Mouse (Mus musculus): ENCODE measurements around the gene Plac1. TPM values are rescaled to one million over a fixed set of nuclear protein-coding genes. Genes with fewer than 3 reads are reported as not detected.
A peak's percentile ranks its signal among the peaks of the same experiment; 100 is the strongest.
"Not testable (repeated sequence)": the region's sequence is repeated elsewhere in the genome, so short reads cannot be mapped to it uniquely, and the experiment has no call there.

Gene Plac1
- 6.3 and 7.5 TPM in 2 replicates for polyA plus RNA-seq (2015; fragmentation: Nextera tagmentation; extraction: Ambion mirVana)

GRCm38 (mm10) chrX:53240011-53240410 is at the start of gene Plac1:
TSS of gene Plac1 (minus strand) at chrX:53240111.
- 74% methylated on average over 4 of the region's 4 CpGs for WGBS
- Histone ChIP-seq H3K9me3 (no peaks in the 10 kb centered on the region), H3K4me2 (no peak within 1 kb of the TSS), H3K27ac (no peak within 1 kb of the TSS), H3K36me3 (no peaks in the 10 kb centered on the region), H3K4me1 (no peaks in the 10 kb centered on the region), H3K9ac (no peak within 1 kb of the TSS), H3K4me3 (replicated peaks) (no peak within 1 kb of the TSS), H3K27me3 (replicated peaks) (no peaks in the 10 kb centered on the region)
- no peak for ATAC-seq (ENCODE audit: insufficient read depth, low FRiP score, low read depth)

GRCm38 (mm10) chrX:53287924-53288323 is 48.0 kb upstream of the Plac1 start:
- WGBS = 54% methylated on average over 5 of the region's 5 CpGs
- no peak overlapping the region for H3K9ac ChIP-seq
- no peak overlapping the region for H3K4me2 ChIP-seq
- H3K9me3 ChIP-seq = no peaks in the 10 kb centered on the region
- no peak overlapping the region for H3K4me3 ChIP-seq (replicated peaks)
- no peaks in the 10 kb centered on the region for H3K36me3 ChIP-seq
- H3K27me3 ChIP-seq (replicated peaks) = no peaks in the 10 kb centered on the region
- no peak for ATAC-seq (ENCODE audit: insufficient read depth, low FRiP score, low read depth)
- peak overlapping the region; percentile 44; the same call in 1 of the 2 replicates for H3K27ac ChIP-seq
- no peaks in the 10 kb centered on the region for H3K4me1 ChIP-seq

GRCm38 (mm10) chrX:53273124-53273523 is 33.2 kb upstream of the Plac1 start, which contains the start of gene Fam122c:
TSS of gene Fam122c (plus strand) at chrX:53273424.
- H3K4me3 ChIP-seq (replicated peaks) = no peak within 1 kb of the TSS
- H3K9me3 ChIP-seq = no peaks in the 10 kb centered on the region
- ATAC-seq (ENCODE audit: insufficient read depth, low FRiP score, low read depth) = no peak
- WGBS = 56% methylated on average over 1 of the region's 1 CpGs
- no peaks in the 10 kb centered on the region for H3K36me3 ChIP-seq
- no peaks in the 10 kb centered on the region for H3K27me3 ChIP-seq (replicated peaks)
- no peaks in the 10 kb centered on the region for H3K4me1 ChIP-seq
- no peak within 1 kb of the TSS for H3K4me2 ChIP-seq
- no peak within 1 kb of the TSS for H3K9ac ChIP-seq
- no peak within 1 kb of the TSS for H3K27ac ChIP-seq

GRCm38 (mm10) chrX:53271628-53272027 is 31.7 kb upstream of the Plac1 start:
- H3K36me3 ChIP-seq; H3K27ac ChIP-seq; H3K27me3 ChIP-seq (replicated peaks); H3K4me2 ChIP-seq; ATAC-seq (ENCODE audit: insufficient read depth, low FRiP score, low read depth); H3K4me1 ChIP-seq; H3K9me3 ChIP-seq; H3K4me3 ChIP-seq (replicated peaks); H3K9ac ChIP-seq: not testable (repeated sequence)
- WGBS = 74% methylated on average over 3 of the region's 3 CpGs

- H3K36me3 ChIP-seq = no peaks in the 10 kb centered on the region
- no peak overlapping the region for H3K27ac ChIP-seq
- no peaks in the 10 kb centered on the region for H3K9me3 ChIP-seq
- no peaks in the 10 kb centered on the region for H3K27me3 ChIP-seq (replicated peaks)
- WGBS = 25% methylated on average over 10 of the region's 10 CpGs
- H3K4me2 ChIP-seq = peak overlapping the region; percentile 46
- no peak for ATAC-seq (ENCODE audit: insufficient read depth, low FRiP score, low read depth)
- H3K4me1 ChIP-seq = no peaks in the 10 kb centered on the region
- no peak overlapping the region for H3K9ac ChIP-seq
- peak overlapping the region; percentile 57 for H3K4me3 ChIP-seq (replicated peaks)
These were observed 30.1 kb upstream of the Plac1 start for GRCm38 (mm10) chrX:53270063-53270432.

GRCm38 (mm10) chrX:53269289-53270062 is 29.6 kb upstream of the Plac1 start, which contains the start of gene Fam122b:
TSS of gene Fam122b (minus strand) at chrX:53269805.
- H3K4me1 ChIP-seq = no peaks in the 10 kb centered on the region
- no peaks in the 10 kb centered on the region for H3K36me3 ChIP-seq
- peak within 1 kb of the TSS; percentile 67 for H3K4me2 ChIP-seq
- H3K27me3 ChIP-seq (replicated peaks) = no peaks in the 10 kb centered on the region
- peak within 1 kb of the TSS; percentile 57 for H3K4me3 ChIP-seq (replicated peaks)
- peak within 1 kb of the TSS; percentile 26; the same call in 1 of the 2 replicates for H3K9ac ChIP-seq
- ATAC-seq (ENCODE audit: insufficient read depth, low FRiP score, low read depth) = peak; percentile 84
- peak within 1 kb of the TSS; percentile 80 for H3K27ac ChIP-seq
- no peaks in the 10 kb centered on the region for H3K9me3 ChIP-seq
- 18% methylated on average over 40 of the region's 40 CpGs for WGBS

- WGBS = 21% methylated on average over 10 of the region's 10 CpGs
- no peaks in the 10 kb centered on the region for H3K9me3 ChIP-seq
- no peak overlapping the region for H3K9ac ChIP-seq
- no peaks in the 10 kb centered on the region for H3K36me3 ChIP-seq
- peak overlapping the region; percentile 57 for H3K4me3 ChIP-seq (replicated peaks)
- H3K4me2 ChIP-seq = peak overlapping the region; percentile 67
- ATAC-seq (ENCODE audit: insufficient read depth, low FRiP score, low read depth) = peak; percentile 87
- peak overlapping the region; percentile 80; the same call in 1 of the 2 replicates for H3K27ac ChIP-seq
- no peaks in the 10 kb centered on the region for H3K4me1 ChIP-seq
- no peaks in the 10 kb centered on the region for H3K27me3 ChIP-seq (replicated peaks)
These were observed 28.9 kb upstream of the Plac1 start for GRCm38 (mm10) chrX:53268856-53269255.

- Histone ChIP-seq H3K4me3 (replicated peaks) (no peak overlapping the region), H3K4me2 (no peak overlapping the region), H3K36me3 (no peaks in the 10 kb centered on the region), H3K9ac (no peak overlapping the region), H3K9me3 (no peaks in the 10 kb centered on the region), H3K27me3 (replicated peaks) (no peaks in the 10 kb centered on the region), H3K4me1 (no peaks in the 10 kb centered on the region), H3K27ac (no peak overlapping the region)
- WGBS = 59% methylated on average over 9 of the region's 9 CpGs
- no peak for ATAC-seq (ENCODE audit: insufficient read depth, low FRiP score, low read depth)
These were observed 26.3 kb upstream of the Plac1 start for GRCm38 (mm10) chrX:53266186-53266585.

- no peak overlapping the region for H3K4me3 ChIP-seq (replicated peaks)
- no peaks in the 10 kb centered on the region for H3K4me1 ChIP-seq
- H3K9me3 ChIP-seq = no peaks in the 10 kb centered on the region
- no peak for ATAC-seq (ENCODE audit: insufficient read depth, low FRiP score, low read depth)
- no peak overlapping the region for H3K4me2 ChIP-seq
- H3K9ac ChIP-seq = no peak overlapping the region
- no peaks in the 10 kb centered on the region for H3K27me3 ChIP-seq (replicated peaks)
- no peaks in the 10 kb centered on the region for H3K36me3 ChIP-seq
- H3K27ac ChIP-seq = no peak overlapping the region
These were observed 15.3 kb upstream of the Plac1 start for GRCm38 (mm10) chrX:53255195-53255594.

GRCm38 (mm10) chrX:53237971-53238370 is 1.9 kb downstream of the Plac1 start:
- ATAC-seq (ENCODE audit: insufficient read depth, low FRiP score, low read depth) = no peak
- Histone ChIP-seq H3K4me2 (no peak overlapping the region), H3K36me3 (no peaks in the 10 kb centered on the region), H3K9ac (no peak overlapping the region), H3K27ac (no peak overlapping the region), H3K9me3 (no peaks in the 10 kb centered on the region), H3K27me3 (replicated peaks) (no peaks in the 10 kb centered on the region), H3K4me1 (no peaks in the 10 kb centered on the region), H3K4me3 (replicated peaks) (no peak overlapping the region)
- WGBS = 15% methylated on average over 2 of the region's 2 CpGs

- H3K4me2 ChIP-seq = no peak overlapping the region
- 59% methylated on average over 7 of the region's 7 CpGs for WGBS
These were observed 3.5 kb downstream of the Plac1 start for GRCm38 (mm10) chrX:53236404-53236803.

GRCm38 (mm10) chrX:53233689-53234088 is 6.2 kb downstream of the Plac1 start:
- WGBS = 36% methylated on average over 4 of the region's 4 CpGs
- H3K4me1 ChIP-seq = no peaks in the 10 kb centered on the region
- H3K36me3 ChIP-seq = no peaks in the 10 kb centered on the region
- H3K4me3 ChIP-seq (replicated peaks) = no peak overlapping the region
- no peak for ATAC-seq (ENCODE audit: insufficient read depth, low FRiP score, low read depth)
- H3K9ac ChIP-seq = no peak overlapping the region
- no peaks in the 10 kb centered on the region for H3K27me3 ChIP-seq (replicated peaks)
- no peak overlapping the region for H3K4me2 ChIP-seq
- no peak overlapping the region for H3K27ac ChIP-seq
- no peaks in the 10 kb centered on the region for H3K9me3 ChIP-seq

More at GRCm38 (mm10) chrX:53236404-53236803, 3.5 kb downstream of the Plac1 start:
- H3K9me3 ChIP-seq = no peaks in the 10 kb centered on the region
- ATAC-seq (ENCODE audit: insufficient read depth, low FRiP score, low read depth) = no peak
- no peaks in the 10 kb centered on the region for H3K36me3 ChIP-seq
- H3K27ac ChIP-seq = no peak overlapping the region
- H3K4me1 ChIP-seq = no peaks in the 10 kb centered on the region
- H3K27me3 ChIP-seq (replicated peaks) = no peaks in the 10 kb centered on the region
- no peak overlapping the region for H3K9ac ChIP-seq
- no peak overlapping the region for H3K4me3 ChIP-seq (replicated peaks)

All from stomach, embryonic 15.5 days (tissue).